Mouse (Mus musculus) intestine, embryonic 15.5 days (tissue): Measurements from ENCODE around the gene Trim2. TPM values are rescaled to one million over a fixed set of nuclear protein-coding genes. Genes with fewer than 3 reads are reported as not detected.

Source experiments
- ATAC-seq: fragments of 200-750 bp; cut with Nextera tagmentation; 2 replicates; pipeline ENCODE4 v1.8.0; 2017; ENCODE audit warnings: moderate TSS enrichment, moderate library complexity
- H3K27ac ChIP-seq: fragments of 300-500 bp; sonication (generic); 2 replicates; pipeline ENCODE4 v1.5.1; 2015; ENCODE audit warnings: mild to moderate bottlenecking, inconsistent platforms
- H3K27me3 ChIP-seq: fragments of 300-500 bp; sonication (generic); replicated peaks from 2 replicates; pipeline ENCODE4 v1.6.1; 2015; ENCODE audit warnings: inconsistent platforms
- H3K36me3 ChIP-seq: fragments of 300-500 bp; sonication (generic); 2 replicates; pipeline ENCODE4 v1.6.1; 2015; ENCODE audit warnings: inconsistent platforms
- H3K4me1 ChIP-seq: fragments of 300-500 bp; sonication (generic); replicated peaks from 2 replicates; pipeline ENCODE4 v1.6.1; 2015; ENCODE audit warnings: inconsistent platforms
- H3K4me2 ChIP-seq: fragments of 300-500 bp; sonication (generic); replicated peaks from 2 replicates; pipeline ENCODE4 v1.6.1; 2015; ENCODE audit warnings: mild to moderate bottlenecking, inconsistent platforms
- H3K4me3 ChIP-seq: fragments of 300-500 bp; sonication (generic); replicated peaks from 2 replicates; pipeline ENCODE4 v1.5.1; 2015; ENCODE audit warnings: inconsistent platforms
- H3K9ac ChIP-seq: fragments of 300-500 bp; sonication (generic); 2 replicates; pipeline ENCODE4 v1.6.1; 2015; ENCODE audit warnings: inconsistent platforms
- H3K9me3 ChIP-seq: fragments of 300-500 bp; sonication (generic); 2 replicates; pipeline ENCODE4 v1.6.1; 2016; ENCODE audit warnings: inconsistent platforms
- WGBS: fragments of 180-500 bp; shearing (Covaris S2); methylation state at CpG from one replicate; pipeline ENCODE4 v1.1.7; 2015; 5-methylcytosine and 5-hydroxymethylcytosine counted together
- polyA plus RNA-seq: library from polyadenylated mRNA; unstranded; fragments of >200 nt; fragmentation: Nextera tagmentation; extraction: Ambion mirVana; gene quantifications from 2 replicates; pipeline ENCODE4 v1.2.1, GENCODE M21; 2015

Gene Trim2
- polyA plus RNA-seq, 1 experiment from 2014 or later, result 57.2 TPM

GRCm38 (mm10) chr3:84275124-84275523 lies 31.6 kb downstream of the Trim2 start:
- Histone ChIP-seq H3K4me3 (no peak overlapping the region), H3K4me1 (peaks cover 12% of the 10 kb centered on the region), H3K27me3 (no peaks in the 10 kb centered on the region), H3K36me3 (no peaks in the 10 kb centered on the region), H3K27ac (no peak overlapping the region), H3K9me3 (no peaks in the 10 kb centered on the region), H3K4me2 (no peak overlapping the region), H3K9ac (no peak overlapping the region)
- 85% methylated on average over 4 of the region's 4 CpGs for WGBS
- no peak for ATAC-seq

DNA sequence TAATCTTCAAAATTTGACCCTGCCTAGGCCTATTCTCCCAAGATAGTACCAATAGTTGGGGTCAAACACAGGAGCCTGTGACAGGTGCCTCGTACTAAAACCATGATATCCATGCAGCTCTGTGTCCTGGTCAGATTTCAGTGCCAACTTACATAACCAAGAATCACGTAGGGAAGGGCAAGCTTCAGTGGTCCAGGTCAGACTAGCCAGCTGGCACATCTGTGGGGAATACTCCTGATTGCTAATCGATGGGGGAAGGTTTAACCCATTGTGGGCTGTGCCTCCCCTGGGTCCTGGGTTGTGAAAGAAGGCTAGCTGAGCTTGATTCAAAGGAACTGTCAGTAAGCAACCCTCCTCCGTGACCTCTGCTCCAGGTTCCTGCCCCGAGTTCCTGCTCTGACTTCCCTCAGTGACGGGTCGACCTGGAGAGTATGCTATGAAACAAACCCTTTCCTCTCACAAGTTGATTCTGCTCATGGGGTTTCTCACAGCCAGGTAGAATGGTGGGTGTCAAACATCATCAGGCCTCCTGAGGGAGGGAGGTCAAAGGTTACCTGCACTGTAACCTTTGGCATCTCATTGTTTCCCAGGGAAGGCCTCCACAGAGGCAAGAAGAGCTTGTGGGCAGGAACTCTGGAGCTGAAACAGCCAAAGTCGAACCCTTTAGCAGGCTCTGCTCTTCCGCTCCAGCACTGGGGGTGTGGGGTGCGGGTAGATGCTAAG lies 34.2 kb downstream of the Trim2 start:
- H3K27ac ChIP-seq, result 0 out of 2 replicates have a peak overlapping the region, but pooled peaks have one; percentile 83
- 82% methylated on average over 10 of the region's 10 CpGs for WGBS
- H3K4me1 ChIP-seq, result peaks cover 12% of the 10 kb centered on the region
- H3K9me3 ChIP-seq, result no peaks in the 10 kb centered on the region
- 0 out of 2 replicates have a peak overlapping the region, but pooled peaks have one; percentile 3 for H3K4me2 ChIP-seq
- H3K9ac ChIP-seq, result no peak overlapping the region
- no peak for ATAC-seq
- no peaks in the 10 kb centered on the region for H3K27me3 ChIP-seq
- H3K36me3 ChIP-seq, result no peaks in the 10 kb centered on the region
- H3K4me3 ChIP-seq, result no peak overlapping the region

DNA sequence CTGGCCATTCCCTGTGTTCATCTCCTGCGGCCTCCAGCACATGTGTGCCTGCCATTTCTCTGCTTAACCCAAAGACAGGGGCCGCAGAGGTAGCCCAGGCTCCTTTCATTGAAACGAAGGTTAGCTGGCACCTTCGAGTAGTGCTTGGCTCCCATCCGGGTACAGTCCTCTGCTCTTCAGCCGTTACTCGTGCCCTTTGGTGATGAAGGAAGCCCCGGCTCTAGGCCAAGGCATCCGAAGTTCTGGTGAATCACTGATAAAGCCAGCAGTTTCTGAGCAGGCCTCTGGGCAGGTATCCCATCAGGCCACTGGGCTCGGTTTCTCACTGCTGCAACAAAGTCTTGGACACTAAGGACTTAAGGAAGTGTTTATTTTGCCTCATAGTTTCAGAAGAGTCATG lies 34.9 kb downstream of the Trim2 start:
- H3K9ac ChIP-seq, result no peak overlapping the region
- no peaks in the 10 kb centered on the region for H3K27me3 ChIP-seq
- H3K9me3 ChIP-seq, result no peaks in the 10 kb centered on the region
- WGBS, result 84% methylated on average over 10 of the region's 10 CpGs
- no peak for ATAC-seq
- no peak overlapping the region for H3K4me3 ChIP-seq
- H3K4me2 ChIP-seq, result no peak overlapping the region
- peak overlapping the region; percentile 83 for H3K27ac ChIP-seq
- H3K4me1 ChIP-seq, result peaks cover 12% of the 10 kb centered on the region
- no peaks in the 10 kb centered on the region for H3K36me3 ChIP-seq

GRCm38 (mm10) chr3:84271058-84271457 lies 35.6 kb downstream of the Trim2 start:
- Histone ChIP-seq H3K4me1 (peaks cover 12% of the 10 kb centered on the region), H3K9ac (no peak overlapping the region)

DNA sequence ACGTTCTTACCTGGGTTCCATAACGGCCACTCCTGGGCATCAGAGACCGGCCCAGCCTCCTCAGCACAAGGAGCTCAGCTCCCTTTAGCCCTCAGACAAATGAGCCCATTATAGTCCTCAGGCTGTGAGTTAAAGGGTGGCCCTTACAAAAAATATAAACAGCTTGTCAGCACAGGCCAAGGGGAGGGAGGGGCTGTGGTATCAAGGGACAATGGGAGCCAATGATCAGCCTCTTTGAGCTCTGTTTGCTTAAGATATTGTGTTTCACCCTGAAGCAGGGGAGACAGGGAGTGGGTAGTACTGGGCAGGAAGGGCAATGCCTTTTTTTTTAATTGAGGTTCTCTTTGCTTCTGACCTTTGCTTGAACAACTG lies 36.1 kb downstream of the Trim2 start:
- H3K36me3 ChIP-seq, result no peaks in the 10 kb centered on the region
- H3K9me3 ChIP-seq, result no peaks in the 10 kb centered on the region
- peak overlapping the region; percentile 22 for H3K9ac ChIP-seq
- H3K4me3 ChIP-seq, result peak overlapping the region; percentile 28
- H3K27me3 ChIP-seq, result no peaks in the 10 kb centered on the region
- H3K4me2 ChIP-seq, result peak overlapping the region; percentile 46
- WGBS, result 3% methylated on average over 3 of the region's 3 CpGs
- ATAC-seq, result peak; percentile 89
- peak overlapping the region; percentile 83 for H3K27ac ChIP-seq
- peaks cover 12% of the 10 kb centered on the region for H3K4me1 ChIP-seq

More at GRCm38 (mm10) chr3:84271058-84271457, 35.6 kb downstream of the Trim2 start:
- Histone ChIP-seq H3K27ac (peak overlapping the region; percentile 83), H3K36me3 (no peaks in the 10 kb centered on the region), H3K4me2 (peak overlapping the region; percentile 46), H3K9me3 (no peaks in the 10 kb centered on the region), H3K4me3 (0 out of 2 replicates have a peak overlapping the region, but pooled peaks have one; percentile 1), H3K27me3 (no peaks in the 10 kb centered on the region)
- ATAC-seq, result peak; percentile 12; the same call in 1 of the 2 replicates
- 59% methylated on average over 6 of the region's 6 CpGs for WGBS

GRCm38 (mm10) chr3:84269987-84270623 lies 36.6 kb downstream of the Trim2 start:
- H3K9ac ChIP-seq, result peak overlapping the region; percentile 22
- H3K27me3 ChIP-seq, result no peaks in the 10 kb centered on the region
- peak overlapping the region; percentile 83 for H3K27ac ChIP-seq
- H3K4me1 ChIP-seq, result peaks cover 12% of the 10 kb centered on the region
- WGBS, result 12% methylated on average over 13 of the region's 13 CpGs
- H3K4me3 ChIP-seq, result peak overlapping the region; percentile 28
- peak; percentile 88 for ATAC-seq
- no peaks in the 10 kb centered on the region for H3K36me3 ChIP-seq
- no peaks in the 10 kb centered on the region for H3K9me3 ChIP-seq
- H3K4me2 ChIP-seq, result peak overlapping the region; percentile 46

DNA sequence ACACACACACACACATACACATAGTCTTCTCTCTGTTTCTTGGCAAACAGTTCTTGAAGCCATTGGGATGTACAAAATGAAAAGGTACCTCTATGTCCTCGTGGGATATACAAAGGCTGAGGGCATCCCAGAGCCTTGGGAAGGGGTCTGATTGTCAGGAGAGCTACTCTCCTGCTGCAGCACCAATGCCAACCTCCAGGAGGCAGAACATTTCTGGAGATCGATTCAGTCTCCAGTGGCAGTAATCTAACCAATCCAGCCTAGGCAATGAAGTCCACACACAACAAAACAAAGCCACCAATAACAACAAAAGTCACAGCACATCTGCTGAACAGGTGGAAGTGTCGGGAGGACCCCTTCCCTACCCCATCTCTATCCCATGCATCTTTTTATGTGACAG lies 38.2 kb downstream of the Trim2 start:
- peak overlapping the region; percentile 28 for H3K4me3 ChIP-seq
- no peak for ATAC-seq
- no peaks in the 10 kb centered on the region for H3K27me3 ChIP-seq
- H3K27ac ChIP-seq, result peak overlapping the region; percentile 83; the same call in 1 of the 2 replicates
- H3K9ac ChIP-seq, result peak overlapping the region; percentile 22; the same call in 1 of the 2 replicates
- peaks cover 12% of the 10 kb centered on the region for H3K4me1 ChIP-seq
- 42% methylated on average over 3 of the region's 3 CpGs for WGBS
- no peaks in the 10 kb centered on the region for H3K9me3 ChIP-seq
- H3K36me3 ChIP-seq, result no peaks in the 10 kb centered on the region
- H3K4me2 ChIP-seq, result peak overlapping the region; percentile 46

DNA sequence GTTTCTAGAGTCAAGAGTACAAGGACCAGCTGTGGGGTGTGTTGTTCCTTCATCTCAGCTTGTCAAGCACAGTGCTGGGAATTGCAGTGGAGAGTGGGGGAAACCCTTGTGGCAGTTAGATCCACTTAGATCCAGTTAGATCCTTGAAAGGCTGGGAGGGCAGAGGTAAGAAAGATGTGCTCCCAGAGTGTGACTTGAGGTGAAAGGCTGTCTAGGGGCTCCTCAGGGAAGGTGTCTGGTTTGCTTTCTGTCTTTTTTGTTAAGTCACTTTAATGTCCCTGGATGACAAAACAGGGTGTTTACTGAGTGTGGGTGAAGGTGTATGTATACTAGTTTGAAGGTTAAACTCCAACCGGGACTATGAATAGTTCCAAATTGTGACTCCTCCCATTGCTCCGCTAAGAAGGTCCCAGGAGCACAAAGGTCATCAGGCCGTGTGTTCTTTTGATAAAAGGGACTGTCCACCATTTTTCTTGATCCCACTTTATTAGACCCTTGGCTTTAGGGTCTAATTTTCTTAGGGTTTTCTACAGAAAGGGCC lies 40.2 kb downstream of the Trim2 start:
- Histone ChIP-seq H3K36me3 (no peaks in the 10 kb centered on the region), H3K27ac (no peak overlapping the region), H3K9ac (no peak overlapping the region), H3K4me2 (peak overlapping the region; percentile 20; the same call in 1 of the 2 replicates), H3K9me3 (no peaks in the 10 kb centered on the region), H3K4me3 (no peak overlapping the region), H3K27me3 (no peaks in the 10 kb centered on the region), H3K4me1 (peaks cover 6% of the 10 kb centered on the region)
- no peak for ATAC-seq
- 57% methylated on average over 3 of the region's 3 CpGs for WGBS

DNA sequence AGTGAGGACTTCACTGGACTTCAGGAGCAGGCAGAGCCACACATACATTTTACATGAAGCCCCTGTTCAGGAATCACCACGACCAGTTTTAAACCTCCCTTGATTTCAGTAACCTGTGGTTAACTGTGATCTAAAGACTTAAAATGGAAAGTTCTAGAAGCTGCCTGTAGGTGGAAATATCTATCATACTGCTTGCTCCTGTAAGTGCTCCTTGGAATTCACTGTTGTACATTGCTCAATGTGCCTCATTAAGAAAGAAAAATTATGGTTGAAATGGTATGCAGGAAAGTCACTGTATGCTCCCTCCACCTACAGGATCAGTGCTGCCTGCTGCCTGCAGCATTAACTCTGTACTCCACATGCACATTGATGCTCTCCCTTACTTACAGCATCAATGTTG lies 41.6 kb downstream of the Trim2 start:
- Histone ChIP-seq H3K36me3 (no peaks in the 10 kb centered on the region), H3K9ac (no peak overlapping the region), H3K4me1 (peaks cover 12% of the 10 kb centered on the region), H3K4me3 (no peak overlapping the region), H3K27me3 (no peaks in the 10 kb centered on the region), H3K4me2 (no peak overlapping the region), H3K27ac (no peak overlapping the region), H3K9me3 (no peaks in the 10 kb centered on the region)
- ATAC-seq, result no peak
- 50% methylated on average over 1 of the region's 1 CpGs for WGBS

DNA sequence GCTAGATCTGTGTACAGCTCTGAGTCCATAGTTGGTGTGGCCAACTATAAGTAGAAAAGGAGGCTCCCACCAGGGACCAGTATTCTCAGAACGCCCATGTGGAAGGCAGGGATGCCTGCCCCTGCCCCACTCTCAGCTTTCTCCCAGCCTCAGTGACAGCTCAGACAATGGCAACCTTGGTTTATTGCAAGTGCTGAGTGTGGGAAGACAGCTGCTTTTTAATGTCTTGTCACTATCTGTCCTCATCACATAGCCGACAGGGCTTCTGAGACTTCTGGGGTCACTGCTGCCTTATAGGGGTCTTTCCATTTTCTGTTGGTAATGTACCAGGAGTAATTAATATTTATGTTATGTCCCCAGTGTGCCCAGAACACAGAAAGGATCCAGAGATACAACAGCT lies 42.3 kb downstream of the Trim2 start:
- no peaks in the 10 kb centered on the region for H3K9me3 ChIP-seq
- no peaks in the 10 kb centered on the region for H3K36me3 ChIP-seq
- no peaks in the 10 kb centered on the region for H3K27me3 ChIP-seq
- H3K4me2 ChIP-seq, result no peak overlapping the region
- H3K27ac ChIP-seq, result no peak overlapping the region
- peaks cover 13% of the 10 kb centered on the region for H3K4me1 ChIP-seq
- H3K9ac ChIP-seq, result no peak overlapping the region
- WGBS, result 66% methylated on average over 2 of the region's 2 CpGs
- no peak overlapping the region for H3K4me3 ChIP-seq
- no peak for ATAC-seq

GRCm38 (mm10) chr3:84262804-84263203 lies 43.9 kb downstream of the Trim2 start:
- 56% methylated on average over 3 of the region's 3 CpGs for WGBS
- Histone ChIP-seq H3K4me2 (peak overlapping the region; percentile 3; the same call in 1 of the 2 replicates), H3K36me3 (no peaks in the 10 kb centered on the region)

DNA sequence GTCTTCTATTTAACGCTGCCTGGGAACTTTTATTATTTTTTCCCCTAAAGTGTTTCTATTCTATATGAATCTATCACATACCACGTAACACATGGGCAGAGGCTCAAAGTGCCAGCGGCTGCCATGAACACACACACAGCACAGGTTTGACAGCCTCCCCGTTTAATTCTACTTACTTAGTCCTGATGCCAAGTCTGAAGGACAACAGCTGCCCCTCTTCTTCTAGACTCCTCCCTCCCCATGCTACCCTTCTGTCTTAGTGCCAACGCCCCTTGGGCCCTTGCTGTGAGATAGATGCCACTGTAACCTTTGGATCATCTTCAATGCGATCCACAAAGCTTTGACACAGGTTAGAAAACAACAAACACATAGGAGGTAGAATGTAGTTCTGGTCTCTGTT lies 44.8 kb downstream of the Trim2 start:
- Histone ChIP-seq H3K9me3 (no peaks in the 10 kb centered on the region), H3K9ac (no peak overlapping the region), H3K27me3 (no peaks in the 10 kb centered on the region), H3K4me2 (no peak overlapping the region), H3K36me3 (no peaks in the 10 kb centered on the region), H3K4me1 (peaks cover 16% of the 10 kb centered on the region), H3K27ac (no peak overlapping the region), H3K4me3 (no peak overlapping the region)
- no peak for ATAC-seq
- WGBS, result 81% methylated on average over 6 of the region's 6 CpGs

More at GRCm38 (mm10) chr3:84262804-84263203, 43.9 kb downstream of the Trim2 start:
- no peaks in the 10 kb centered on the region for H3K27me3 ChIP-seq
- H3K4me3 ChIP-seq, result no peak overlapping the region
- no peaks in the 10 kb centered on the region for H3K9me3 ChIP-seq
- no peak overlapping the region for H3K27ac ChIP-seq
- peak; percentile 46; the same call in 1 of the 2 replicates for ATAC-seq
- peaks cover 16% of the 10 kb centered on the region for H3K4me1 ChIP-seq
- H3K9ac ChIP-seq, result no peak overlapping the region
